Mouse (Mus musculus): Measurements from ENCODE around the gene Hmox2. TPM values are rescaled to one million over a fixed set of nuclear protein-coding genes. Genes with fewer than 3 reads are reported as not detected.
A peak's percentile ranks its signal among the peaks of the same experiment; 100 is the strongest.

Gene Hmox2
- total and polyA plus RNA-seq, 2 experiments from 2014 or later, result 37.9 to 92.7 TPM

GRCm38 (mm10) chr16:4782515-4782914, 56.4 kb downstream of the Hmox2 start:
- H3K4me2 ChIP-seq (ENCODE audit: low read depth, low read length, poor library complexity, severe bottlenecking), result no peak overlapping the region
- ATAC-seq (ENCODE audit: low FRiP score), result no peak
- peaks cover 2% of the 10 kb centered on the region; the same call in 1 of the 2 replicates for H3K4me1 ChIP-seq (ENCODE audit: insufficient read depth, low read length)
- H3K9me3 ChIP-seq (ENCODE audit: low read length), result no peaks in the 10 kb centered on the region
- no peak overlapping the region for H3K27ac ChIP-seq (ENCODE audit: low read depth, low read length)
- no peak for TF ChIP-seq CTCF (IDR thresholded peaks at IDR 0.05)
- DNase-seq (ENCODE audit: low spot score), result no peak
- no peaks in the 10 kb centered on the region for H3K27me3 ChIP-seq (ENCODE audit: insufficient read depth, low read length)
- no peak overlapping the region for H3K4me3 ChIP-seq (ENCODE audit: low read depth, low read length)
- no peak overlapping the region for H3K9ac ChIP-seq (replicated peaks; ENCODE audit: low read length, poor library complexity, severe bottlenecking)
- H3K36me3 ChIP-seq (ENCODE audit: insufficient read depth, low read length), result no peaks in the 10 kb centered on the region

- Histone ChIP-seq H3K4me1 (ENCODE audit: insufficient read depth, low read length) (peaks cover 10% of the 10 kb centered on the region), H3K36me3 (ENCODE audit: insufficient read depth, low read length) (no peaks in the 10 kb centered on the region), H3K4me2 (ENCODE audit: low read depth, low read length, poor library complexity, severe bottlenecking) (no peak overlapping the region), H3K4me3 (ENCODE audit: low read depth, low read length) (no peak overlapping the region), H3K27me3 (ENCODE audit: insufficient read depth, low read length) (no peaks in the 10 kb centered on the region), H3K9ac (replicated peaks; ENCODE audit: low read length, poor library complexity, severe bottlenecking) (no peak overlapping the region), H3K9me3 (ENCODE audit: low read length) (no peaks in the 10 kb centered on the region), H3K27ac (ENCODE audit: low read depth, low read length) (no peak overlapping the region)
- ATAC-seq (ENCODE audit: low FRiP score) (no peak), DNase-seq (ENCODE audit: low spot score) (no peak)
- 23% methylated on average over 4 of the region's 4 CpGs for WGBS
- no peak for TF ChIP-seq CTCF (IDR thresholded peaks at IDR 0.05)
Observed at GRCm38 (mm10) chr16:4785706-4786105, 59.5 kb downstream of the Hmox2 start.

- H3K4me2 ChIP-seq (ENCODE audit: low read depth, low read length, poor library complexity, severe bottlenecking), result peak overlapping the region; percentile 81
- ATAC-seq (ENCODE audit: low FRiP score) (no peak), DNase-seq (ENCODE audit: low spot score) (no peak)
- no peak overlapping the region for H3K27ac ChIP-seq (ENCODE audit: low read depth, low read length)
- H3K4me1 ChIP-seq (ENCODE audit: insufficient read depth, low read length), result peaks cover 10% of the 10 kb centered on the region
- TF ChIP-seq CTCF (IDR thresholded peaks at IDR 0.05), result no peak
- H3K27me3 ChIP-seq (ENCODE audit: insufficient read depth, low read length), result no peaks in the 10 kb centered on the region
- no peak overlapping the region for H3K9ac ChIP-seq (replicated peaks; ENCODE audit: low read length, poor library complexity, severe bottlenecking)
- H3K36me3 ChIP-seq (ENCODE audit: insufficient read depth, low read length), result no peaks in the 10 kb centered on the region
- no peak overlapping the region for H3K4me3 ChIP-seq (ENCODE audit: low read depth, low read length)
- no peaks in the 10 kb centered on the region for H3K9me3 ChIP-seq (ENCODE audit: low read length)
Observed at GRCm38 (mm10) chr16:4788176-4788575, 62.0 kb downstream of the Hmox2 start.

- peak overlapping the region; percentile 85 for H3K4me3 ChIP-seq (ENCODE audit: low read depth, low read length)
- DNase-seq (ENCODE audit: low spot score) (no peak), ATAC-seq (ENCODE audit: low FRiP score) (peak; percentile 71)
- WGBS, result 0% methylated on average over 29 of the region's 29 CpGs
- peak overlapping the region; percentile 96 for H3K27ac ChIP-seq (ENCODE audit: low read depth, low read length)
- H3K27me3 ChIP-seq (ENCODE audit: insufficient read depth, low read length), result no peaks in the 10 kb centered on the region
- TF ChIP-seq CTCF (IDR thresholded peaks at IDR 0.05), result no peak
- no peaks in the 10 kb centered on the region for H3K9me3 ChIP-seq (ENCODE audit: low read length)
- peak overlapping the region; percentile 90 for H3K9ac ChIP-seq (replicated peaks; ENCODE audit: low read length, poor library complexity, severe bottlenecking)
- no peaks in the 10 kb centered on the region for H3K36me3 ChIP-seq (ENCODE audit: insufficient read depth, low read length)
- peak overlapping the region; percentile 81 for H3K4me2 ChIP-seq (ENCODE audit: low read depth, low read length, poor library complexity, severe bottlenecking)
- peaks cover 10% of the 10 kb centered on the region for H3K4me1 ChIP-seq (ENCODE audit: insufficient read depth, low read length)
Observed at GRCm38 (mm10) chr16:4789311-4789768, 63.2 kb downstream of the Hmox2 start.

- DNase-seq (ENCODE audit: low spot score) (peak; percentile 97), ATAC-seq (ENCODE audit: low FRiP score) (peak; percentile 98)
- no peaks in the 10 kb centered on the region for H3K36me3 ChIP-seq (ENCODE audit: insufficient read depth, low read length)
- H3K27ac ChIP-seq (ENCODE audit: low read depth, low read length), result peak within 1 kb of the TSS; percentile 96
- under 1% methylated on average over 51 of the region's 51 CpGs for WGBS
- H3K4me3 ChIP-seq (ENCODE audit: low read depth, low read length), result peak within 1 kb of the TSS; percentile 85
- peak within 1 kb of the TSS; percentile 81 for H3K4me2 ChIP-seq (ENCODE audit: low read depth, low read length, poor library complexity, severe bottlenecking)
- peak; percentile 31 for TF ChIP-seq CTCF (IDR thresholded peaks at IDR 0.05)
- peaks cover 10% of the 10 kb centered on the region for H3K4me1 ChIP-seq (ENCODE audit: insufficient read depth, low read length)
- H3K27me3 ChIP-seq (ENCODE audit: insufficient read depth, low read length), result no peaks in the 10 kb centered on the region
- H3K9ac ChIP-seq (replicated peaks; ENCODE audit: low read length, poor library complexity, severe bottlenecking), result peak within 1 kb of the TSS; percentile 90
- H3K9me3 ChIP-seq (ENCODE audit: low read length), result no peaks in the 10 kb centered on the region
Observed at GRCm38 (mm10) chr16:4789810-4790559, 63.8 kb downstream of the Hmox2 start, which contains the start of gene Cdip1. Gene Cdip1 (minus strand): TSS chr16:4790292.

- H3K4me3 ChIP-seq (ENCODE audit: low read depth, low read length), result no peak overlapping the region
- no peak for ATAC-seq (ENCODE audit: low FRiP score)
- no peaks in the 10 kb centered on the region for H3K9me3 ChIP-seq (ENCODE audit: low read length)
- 75% methylated on average over 2 of the region's 2 CpGs for WGBS
- H3K27ac ChIP-seq (ENCODE audit: low read depth, low read length), result no peak overlapping the region
- no peak for DNase-seq (ENCODE audit: low spot score)
- H3K27me3 ChIP-seq (ENCODE audit: insufficient read depth, low read length), result no peaks in the 10 kb centered on the region
- peaks cover 10% of the 10 kb centered on the region for H3K4me1 ChIP-seq (ENCODE audit: insufficient read depth, low read length)
- no peaks in the 10 kb centered on the region for H3K36me3 ChIP-seq (ENCODE audit: insufficient read depth, low read length)
- no peak overlapping the region for H3K9ac ChIP-seq (replicated peaks; ENCODE audit: low read length, poor library complexity, severe bottlenecking)
- no peak overlapping the region for H3K4me2 ChIP-seq (ENCODE audit: low read depth, low read length, poor library complexity, severe bottlenecking)
- TF ChIP-seq CTCF (IDR thresholded peaks at IDR 0.05), result peak; percentile 58
Observed at GRCm38 (mm10) chr16:4791332-4791731, 65.2 kb downstream of the Hmox2 start.
